Mouse (Mus musculus) cortical plate, adult 2 months (tissue): ENCODE results near the gene Trmu.

Source experiments
- CTCF ChIP-seq: fragments of 200-500 bp; IDR thresholded peaks from 2 replicates; pipeline ENCODE4 v1.5.1; 2011; ENCODE audit warnings: mild to moderate bottlenecking, control low read depth, low read length; ENCODE audit not compliant: insufficient read depth; ENCODE audit errors: extremely low read depth
- POLR2A ChIP-seq: fragments of 200-500 bp; IDR thresholded peaks from 2 replicates; pipeline ENCODE4 v1.6.1; 2011; ENCODE audit warnings: mild to moderate bottlenecking, low read length, control low read depth; ENCODE audit not compliant: insufficient read depth; ENCODE audit errors: extremely low read depth

- TF ChIP-seq CTCF (peak; percentile 95), POLR2A (no peak)
Observed at GRCm38 (mm10) chr15:85867696-85868095, 11.4 kb upstream of the Trmu start.
